Mouse (Mus musculus) MEL (cell line): Measurements from ENCODE around the gene Rragc. TPM values are rescaled to one million over a fixed set of nuclear protein-coding genes. Genes with fewer than 3 reads are reported as not detected.
A peak's percentile ranks its signal among the peaks of the same experiment; 100 is the strongest.

Source experiments
- DNase-seq: peaks from one replicate; pipeline ENCODE4 v3.0.0; 2011; ENCODE audit warnings: low read depth, low spot score
- H3K27ac ChIP-seq: 2 replicates; pipeline ENCODE4 v1.5.1; 2012; ENCODE audit warnings: low read depth, mild to moderate bottlenecking, control low read depth, low read length, moderate library complexity; ENCODE audit not compliant: control insufficient read depth
- H3K27me3 ChIP-seq, 2 experiments: fragments of 150-350 bp in 1 of 2; sonication (generic) in 1 of 2; 2 replicates each; pipeline ENCODE4 v1.6.1; 2012; ENCODE audit warnings: low read length in 2 of 2, mild to moderate bottlenecking in 2 of 2, improper control_type of control experiment in 1 of 2, moderate library complexity in 1 of 2; ENCODE audit not compliant: insufficient read depth in 2 of 2, control insufficient read depth in 1 of 2
- H3K36me3 ChIP-seq, 2 experiments: 2 replicates each; pipeline ENCODE4 v1.6.1; 2012 to 2014; ENCODE audit warnings: low read length in 2 of 2, improper control_type of control experiment in 1 of 2, inconsistent platforms in 1 of 2, mild to moderate bottlenecking in 1 of 2; ENCODE audit not compliant: insufficient read depth in 2 of 2, control insufficient read depth in 1 of 2
- H3K4me1 ChIP-seq, 2 experiments: fragments of 150-350 bp in 1 of 2; sonication (generic) in 1 of 2; 2 replicates each; pipeline ENCODE4 v1.6.1; 2012; ENCODE audit warnings: low read length in 2 of 2, improper control_type of control experiment in 1 of 2, mild to moderate bottlenecking in 1 of 2; ENCODE audit not compliant: insufficient read depth in 2 of 2, control insufficient read depth in 1 of 2
- H3K4me3 ChIP-seq, 2 experiments: fragments of 150-350 bp in 1 of 2; sonication (generic) in 1 of 2; 2 replicates each; pipeline ENCODE4 v1.5.1; 2012; ENCODE audit warnings: low read depth in 2 of 2, low read length in 2 of 2, mild to moderate bottlenecking in 2 of 2, moderate library complexity in 2 of 2, control low read depth in 1 of 2, improper control_type of control experiment in 1 of 2; ENCODE audit not compliant: control insufficient read depth in 1 of 2, insufficient read depth in 1 of 2
- H3K79me2 ChIP-seq: 2 replicates; pipeline ENCODE4 v1.6.1; 2012; ENCODE audit warnings: mild to moderate bottlenecking, low read length, moderate library complexity; ENCODE audit not compliant: control insufficient read depth, poor library complexity, insufficient read depth
- H3K9ac ChIP-seq: 2 replicates; pipeline ENCODE4 v1.6.1; 2012; ENCODE audit warnings: low read depth, mild to moderate bottlenecking, control low read depth, low read length, moderate library complexity; ENCODE audit not compliant: control insufficient read depth, poor library complexity, severe bottlenecking
- H3K9me3 ChIP-seq: fragments of 150-350 bp; sonication (generic); replicated peaks from 2 replicates; pipeline ENCODE4 v1.6.1; 2012; ENCODE audit warnings: mild to moderate bottlenecking, low read length, improper control_type of control experiment, moderate library complexity; ENCODE audit not compliant: insufficient read depth
- CTCF ChIP-seq, 3 experiments: IDR thresholded peaks in 2 of 3; conservative IDR thresholded peaks in 1 of 3; 2 replicates each; pipeline ENCODE4 v1.5.1; 2011 to 2012; ENCODE audit warnings: low read length in 3 of 3, low read depth in 2 of 3, mild to moderate bottlenecking in 2 of 3, improper control_type of control experiment in 1 of 3, inconsistent platforms in 1 of 3, mixed read lengths in 1 of 3, moderate library complexity in 1 of 3; ENCODE audit not compliant: control insufficient read depth in 1 of 3, insufficient read depth in 1 of 3, poor library complexity in 1 of 3, severe bottlenecking in 1 of 3
- EP300 ChIP-seq, 2 experiments: IDR thresholded peaks; 2 replicates each; pipeline ENCODE4 v1.6.1; 2011; ENCODE audit warnings: improper control_type of control experiment in 2 of 2, low read length in 2 of 2, low read depth in 1 of 2, mild to moderate bottlenecking in 1 of 2
- GATA1 ChIP-seq: IDR thresholded peaks from 2 replicates; pipeline ENCODE4 v1.6.1; 2011; ENCODE audit warnings: low read depth, low read length, improper control_type of control experiment
- HCFC1 ChIP-seq: IDR thresholded peaks from 2 replicates; pipeline ENCODE4 v1.6.1; 2012; ENCODE audit warnings: low read depth, mild to moderate bottlenecking, inconsistent platforms, low read length, improper control_type of control experiment, moderate library complexity
- JUND ChIP-seq: IDR thresholded peaks from 2 replicates; pipeline ENCODE4 v1.6.1; 2011; ENCODE audit warnings: low read depth, mild to moderate bottlenecking, improper control_type of control experiment, low read length
- MAX ChIP-seq: IDR thresholded peaks from 2 replicates; pipeline ENCODE4 v1.6.1; 2011; ENCODE audit warnings: low read length, improper control_type of control experiment
- MAZ ChIP-seq: IDR thresholded peaks from 2 replicates; pipeline ENCODE4 v1.6.1; 2012; ENCODE audit warnings: low read depth, mild to moderate bottlenecking, inconsistent platforms, low read length, improper control_type of control experiment
- MYC ChIP-seq: IDR thresholded peaks from 2 replicates; pipeline ENCODE4 v1.6.1; 2011; ENCODE audit warnings: low read depth, mild to moderate bottlenecking, low read length, improper control_type of control experiment, moderate library complexity
- NRF1 ChIP-seq: IDR thresholded peaks from 2 replicates; pipeline ENCODE4 v1.6.1; 2014; ENCODE audit warnings: low read depth, mild to moderate bottlenecking, inconsistent platforms, low read length, improper control_type of control experiment, moderate library complexity; ENCODE audit not compliant: poor library complexity, insufficient read depth, severe bottlenecking
- POLR2AphosphoS5 ChIP-seq: IDR thresholded peaks from 2 replicates; pipeline ENCODE4 v1.6.1; 2012; ENCODE audit warnings: low read depth, borderline replicate concordance, mild to moderate bottlenecking, inconsistent platforms, low read length, moderate library complexity, mixed read lengths
- RAD21 ChIP-seq: IDR thresholded peaks from 2 replicates; pipeline ENCODE4 v1.6.1; 2011; ENCODE audit warnings: mild to moderate bottlenecking, low read depth, low read length, improper control_type of control experiment
- UBTF ChIP-seq: IDR thresholded peaks from 2 replicates; pipeline ENCODE4 v1.6.1; 2012; ENCODE audit warnings: low read depth, mild to moderate bottlenecking, inconsistent platforms, low read length, improper control_type of control experiment, moderate library complexity, borderline replicate concordance; ENCODE audit not compliant: insufficient read depth
- USF1 ChIP-seq: IDR thresholded peaks from 2 replicates; pipeline ENCODE4 v1.6.1; 2014; ENCODE audit warnings: low read depth, mild to moderate bottlenecking, inconsistent platforms, low read length, improper control_type of control experiment, moderate library complexity
- ZC3H11A ChIP-seq: IDR thresholded peaks from 2 replicates; pipeline ENCODE4 v1.6.1; 2012; ENCODE audit warnings: low read depth, mild to moderate bottlenecking, inconsistent platforms, low read length, improper control_type of control experiment
- ZMIZ1 ChIP-seq: IDR thresholded peaks from 2 replicates; pipeline ENCODE4 v1.6.1; 2012; ENCODE audit warnings: low read depth, mild to moderate bottlenecking, inconsistent platforms, low read length, improper control_type of control experiment, moderate library complexity
- polyA plus RNA-seq, 2 experiments: library from polyadenylated mRNA; stranded (reverse) in 1 of 2; unstranded in 1 of 2; fragments of >175 nt in 1 of 2; fragments of >200 nt in 1 of 2; gene quantifications; 2 replicates each; pipeline versions ENCODE4 v1.2.1 to v1.2.4; 2012; ENCODE audit warnings: low replicate concordance in 2 of 2, low read depth in 1 of 2; ENCODE audit not compliant: insufficient read length in 2 of 2, insufficient read depth in 1 of 2, missing spikeins in 1 of 2
- total RNA-seq: library from RNA; depleted of rRNA; stranded (reverse); fragments of 300-350 nt; gene quantifications from 2 replicates; pipeline ENCODE4 v1.2.3, GENCODE M21; 2012

The Rragc gene
- total and polyA plus RNA-seq, 3 experiments, result 21.0 to 36.6 TPM; not detected in 1

DNA sequence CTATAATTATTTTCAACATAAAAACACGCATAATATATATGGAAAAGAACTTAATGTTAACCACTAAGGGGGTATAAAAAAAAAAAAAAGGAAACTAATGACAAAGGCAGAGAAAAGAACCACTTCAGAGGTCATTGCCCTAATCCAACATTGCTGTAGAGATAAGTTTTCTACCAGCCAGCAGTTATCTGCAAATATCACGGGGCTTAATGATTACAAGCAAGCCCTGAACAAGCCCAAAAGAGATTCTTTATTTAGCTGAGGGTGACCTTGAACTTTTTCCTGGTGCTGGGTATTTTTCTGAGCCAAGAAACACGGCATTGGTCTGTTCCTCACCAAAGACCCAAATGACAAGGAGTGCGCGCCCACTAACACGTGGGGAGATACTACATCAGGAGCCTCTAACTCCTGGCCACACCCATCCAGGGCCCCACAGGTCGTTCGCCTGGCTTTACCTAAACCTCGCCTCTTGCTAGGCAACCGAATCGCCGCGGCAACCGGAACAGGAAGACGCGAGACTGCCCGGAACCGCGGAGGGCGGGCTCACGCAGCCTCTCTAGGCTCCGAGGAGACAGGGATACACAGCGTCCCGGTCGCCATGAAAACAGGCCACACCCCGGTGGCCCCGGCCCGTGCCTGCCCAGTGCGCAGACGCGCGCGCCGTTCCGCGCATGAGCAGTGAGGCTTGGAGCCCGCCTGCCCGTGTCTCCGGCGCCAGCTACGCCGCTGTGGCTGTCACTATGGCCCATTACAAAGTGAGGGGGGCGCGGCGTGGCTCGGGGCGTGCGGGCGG, 12.7 kb upstream of the Rragc start, which contains the start of gene Mycbp (continued):
- TF ChIP-seq GATA1 (peak; percentile 60), JUND (no peak), CTCF (IDR thresholded peaks at IDR 0.05 in 2 of 3, conservative IDR thresholded peaks at IDR 0.05 in 1 of 3; ENCODE audit: control insufficient read depth in 1 of 3, insufficient read depth in 1 of 3, low read depth in 2 of 3, low read length in 3 of 3, poor library complexity in 1 of 3, severe bottlenecking in 1 of 3) (no peak), MYC (peak; percentile 82), HCFC1 (peak; percentile 92), POLR2AphosphoS5 (no peak), ZMIZ1 (peak; percentile 68), EP300 (IDR thresholded peaks at IDR 0.05; ENCODE audit: low read depth in 1 of 2, low read length in 2 of 2) (no peak; a peak in 1 of 4 replicates), UBTF (no peak), ZC3H11A (no peak), RAD21 (no peak)

DNA sequence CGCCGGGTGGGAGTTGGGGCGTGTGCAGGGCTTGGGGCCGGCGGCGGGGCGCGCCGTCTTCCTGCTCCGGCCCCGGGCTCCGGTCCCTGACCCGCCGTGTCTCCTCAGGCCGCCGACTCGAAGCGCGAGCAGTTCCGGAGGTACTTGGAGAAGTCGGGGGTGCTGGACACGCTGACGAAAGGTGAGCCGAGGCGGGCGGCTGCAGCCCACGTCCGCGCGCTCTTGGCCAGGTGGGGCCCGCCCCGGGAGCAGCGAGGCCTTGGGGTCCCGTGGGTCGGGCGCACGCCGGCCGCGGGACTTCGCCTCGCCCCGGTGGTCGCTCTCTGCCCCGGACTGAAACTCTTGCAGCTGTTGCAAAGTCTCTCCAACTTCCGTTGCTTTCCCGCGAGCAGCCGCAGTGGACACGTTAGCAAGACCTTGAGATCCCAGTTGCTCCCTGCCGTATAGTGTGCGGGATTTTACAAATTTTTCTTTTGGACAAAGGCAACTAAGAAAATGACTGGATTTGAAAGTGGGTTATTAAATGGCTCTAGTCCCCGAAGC, 12.0 kb upstream of the Rragc start:
- H3K27ac ChIP-seq, result peak overlapping the region; percentile 48
- DNase-seq, result peak; percentile 67
- H3K4me1 ChIP-seq, result peaks cover 4% of the 10 kb centered on the region in 2 experiments; a peak in 3 of 4 replicates
- peaks cover 0 to 20% of the 10 kb centered on the region in 2 experiments; a peak in 2 of 4 replicates for H3K36me3 ChIP-seq
- TF ChIP-seq MAZ, result 0 out of 2 replicates have a peak, but pooled peaks have one; percentile 30
- TF ChIP-seq USF1, result no peak
- peak; percentile 62 for TF ChIP-seq NRF1
- no peaks in the 10 kb centered on the region for H3K9me3 ChIP-seq
- H3K27me3 ChIP-seq, result no peaks in the 10 kb centered on the region
- peak overlapping the region; percentile 93 for H3K9ac ChIP-seq
- H3K79me2 ChIP-seq, result peaks cover 23% of the 10 kb centered on the region
- peak overlapping the region; percentile 85 to 96 for H3K4me3 ChIP-seq

DNA sequence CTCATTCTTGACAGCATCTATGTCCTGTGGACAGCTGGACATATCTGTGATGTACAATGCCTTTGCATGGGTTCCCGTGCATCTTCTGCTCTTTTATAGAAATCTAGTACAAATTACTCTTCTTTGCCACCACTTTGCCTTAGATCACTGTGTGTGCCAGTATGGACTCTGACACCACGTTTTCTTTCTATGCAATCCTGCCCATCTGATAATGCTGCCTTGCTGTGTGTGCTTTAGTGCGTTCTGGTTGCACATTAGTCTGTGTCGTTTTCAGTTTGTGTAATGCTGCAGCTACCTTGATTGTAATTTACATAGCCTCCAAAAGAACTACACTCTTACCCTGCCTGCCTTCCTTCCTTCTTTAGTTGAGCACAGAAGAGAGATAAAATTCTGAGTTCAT, 5.7 kb upstream of the Rragc start:
- H3K9me3 ChIP-seq, result no peaks in the 10 kb centered on the region
- DNase-seq, result no peak
- no peak overlapping the region for H3K27ac ChIP-seq
- no peaks in the 10 kb centered on the region for H3K27me3 ChIP-seq
- H3K36me3 ChIP-seq, result peaks cover 6 to 25% of the 10 kb centered on the region in 2 experiments
- TF ChIP-seq MAX (no peak), GATA1 (no peak)
- no peak overlapping the region for H3K4me3 ChIP-seq
- peaks cover 34% of the 10 kb centered on the region for H3K79me2 ChIP-seq
- H3K4me1 ChIP-seq, result peaks cover 0 to 7% of the 10 kb centered on the region in 2 experiments; a peak in 1 of 4 replicates
- no peak overlapping the region for H3K9ac ChIP-seq
